7 mouse cellular contexts compared by ENCODE assay signal in the genomic region with DNA sequence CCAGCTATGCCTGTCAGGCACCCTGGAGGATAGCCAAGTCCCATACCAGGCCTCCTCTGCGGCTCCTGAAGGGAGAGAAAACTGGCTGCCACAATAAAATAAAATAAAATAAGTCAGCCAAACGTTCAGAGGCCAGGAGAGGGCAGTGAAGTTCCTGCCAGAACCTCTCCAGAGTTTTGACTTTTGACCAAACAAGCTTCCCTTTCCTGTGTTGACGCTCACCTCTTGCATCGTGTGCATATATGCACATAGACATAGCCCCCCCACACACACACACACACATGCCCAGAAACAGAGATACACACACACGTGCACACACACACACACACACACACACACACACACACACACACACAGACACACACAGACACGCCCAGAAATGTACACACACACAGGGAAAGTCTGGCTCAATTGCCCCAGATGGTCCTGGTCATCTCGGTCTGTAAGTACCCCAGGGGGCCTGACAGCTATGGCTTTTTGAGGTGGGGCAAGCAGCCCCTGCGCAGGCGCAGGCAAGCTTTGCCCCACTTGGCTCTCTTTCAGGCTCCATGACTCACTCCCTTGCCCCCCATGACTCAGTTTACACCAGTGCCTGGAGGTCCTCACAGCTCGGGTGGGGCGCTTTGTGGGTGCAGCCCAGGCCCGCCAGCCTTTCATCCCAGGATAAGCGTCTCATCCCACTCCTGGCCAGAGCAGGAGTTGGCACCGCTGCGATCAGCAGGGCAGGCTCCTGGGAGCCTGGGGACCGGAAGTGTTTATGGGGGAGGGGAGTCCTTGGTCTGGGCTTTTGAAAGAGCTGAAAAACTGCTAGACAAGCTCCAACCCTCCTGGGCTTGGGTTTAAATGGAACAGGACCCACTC. TPM values are rescaled to one million over a fixed set of nuclear protein-coding genes. Genes with fewer than 3 reads are reported as not detected.
A peak's percentile ranks its signal among the peaks of the same experiment; 100 is the strongest.
DNase-seq lines count a peak whose midpoint lies in the region; ATAC-seq and TF ChIP-seq lines count a peak whose summit lies in the region.

No protein-coding gene starts in this region.

- 0 out of 2 replicates have a peak, but pooled peaks cover 6% of the 10 kb centered on the region for H3K27me3 ChIP-seq in forebrain, embryonic 13.5 days
- no peaks in the 10 kb centered on the region; the same call in 1 of the 2 replicates for H3K27me3 ChIP-seq in hindbrain, embryonic 16.5 days (replicated peaks; ENCODE audit: control insufficient read depth, insufficient read depth, low read length)
- no peaks in the 10 kb centered on the region; the same call in 1 of the 2 replicates for H3K27me3 ChIP-seq in liver, embryonic 13.5 days

- H3K36me3 ChIP-seq in ES-E14 (ENCODE audit: control insufficient read depth, insufficient read depth, low read length, poor library complexity, severe bottlenecking) = no peaks in the 10 kb centered on the region
- H3K36me3 ChIP-seq in forebrain, embryonic 13.5 days (ENCODE audit: poor library complexity, severe bottlenecking) = peaks cover 3% of the 10 kb centered on the region; the same call in 1 of the 2 replicates
- no peaks in the 10 kb centered on the region for H3K36me3 ChIP-seq in hindbrain, embryonic 16.5 days (ENCODE audit: control insufficient read depth, insufficient read depth, low read length)
- H3K36me3 ChIP-seq in liver, embryonic 13.5 days = no peaks in the 10 kb centered on the region

- in situ Hi-C loops in ES-E14 (cut with MboI; ENCODE audit: low sequenced_read_pairs in 2 of 2, unreplicated experiment in 2 of 2) = no loop called here

- peaks cover 3 to 8% of the 10 kb centered on the region in 2 experiments; a peak in 3 of 4 replicates for H3K4me1 ChIP-seq in ES-E14 (ENCODE audit: control insufficient read depth in 2 of 2, insufficient read depth in 2 of 2, low read length in 2 of 2, poor library complexity in 1 of 2)
- peaks cover 7% of the 10 kb centered on the region for H3K4me1 ChIP-seq in forebrain, embryonic 13.5 days
- peaks cover 11% of the 10 kb centered on the region for H3K4me1 ChIP-seq in hindbrain, embryonic 16.5 days (ENCODE audit: control insufficient read depth, insufficient read depth, low read depth, low read length)
- peaks cover 20% of the 10 kb centered on the region for H3K4me1 ChIP-seq in liver, embryonic 13.5 days (replicated peaks)

- no peak for DNase-seq in ES-E14 (ENCODE audit: low read depth, low spot score)
- peak; percentile 64 to 78 for DNase-seq in adrenal gland, postnatal 36 days
- no peak for DNase-seq in liver, embryonic 13.5 days
- DNase-seq in natural killer cell, adult 2 months (ENCODE audit: low spot score in 2 of 2) = peak; percentile 45 to 46
- no peak for DNase-seq in frontal cortex, adult 2 months (ENCODE audit: extremely low spot score in 1 of 2, low spot score in 1 of 2)

- no peak for ATAC-seq in forebrain, embryonic 13.5 days
- peak; percentile 50 for ATAC-seq in hindbrain, embryonic 16.5 days
- peak; percentile 60 for ATAC-seq in liver, embryonic 13.5 days (ENCODE audit: low read depth)

- H3K9me3 ChIP-seq in ES-E14 (ENCODE audit: control insufficient read depth, insufficient read depth, low read depth, low read length) = no peaks in the 10 kb centered on the region
- no peaks in the 10 kb centered on the region for H3K9me3 ChIP-seq in forebrain, embryonic 13.5 days (replicated peaks)
- no peaks in the 10 kb centered on the region for H3K9me3 ChIP-seq in hindbrain, embryonic 16.5 days (ENCODE audit: control insufficient read depth, low read length)
- H3K9me3 ChIP-seq in liver, embryonic 13.5 days (replicated peaks) = no peaks in the 10 kb centered on the region

- 16% methylated on average over 16 of the region's 16 CpGs for WGBS in forebrain, embryonic 13.5 days
- 11% methylated on average over 16 of the region's 16 CpGs for WGBS in hindbrain, embryonic 16.5 days
- 5% methylated on average over 16 of the region's 16 CpGs for WGBS in liver, embryonic 13.5 days (ENCODE audit: insufficient replicate concordance)

- peak overlapping the region; percentile 51 for H3K4me2 ChIP-seq in forebrain, embryonic 13.5 days
- peak overlapping the region; percentile 55 for H3K4me2 ChIP-seq in hindbrain, embryonic 16.5 days (ENCODE audit: low read length)
- H3K4me2 ChIP-seq in liver, embryonic 13.5 days = peak overlapping the region; percentile 79

- H3K4me3 ChIP-seq in ES-E14 (ENCODE audit: insufficient read depth in 1 of 2, low read depth in 1 of 2, low read length in 2 of 2, poor library complexity in 1 of 2, severe bottlenecking in 1 of 2) = peak overlapping the region; percentile 44 to 53
- 0 out of 2 replicates have a peak overlapping the region, but pooled peaks have one; percentile 12 for H3K4me3 ChIP-seq in forebrain, embryonic 13.5 days
- peak overlapping the region; percentile 27; the same call in 1 of the 2 replicates for H3K4me3 ChIP-seq in hindbrain, embryonic 16.5 days (ENCODE audit: low read length)
- peak overlapping the region; percentile 51 for H3K4me3 ChIP-seq in liver, embryonic 13.5 days (replicated peaks)

- H3K9ac ChIP-seq in ES-E14 (ENCODE audit: insufficient read depth, low read depth, low read length, poor library complexity, severe bottlenecking) = peak overlapping the region; percentile 55
- peak overlapping the region; percentile 50 for H3K9ac ChIP-seq in forebrain, embryonic 13.5 days
- peak overlapping the region; percentile 59 for H3K9ac ChIP-seq in hindbrain, embryonic 16.5 days (ENCODE audit: low read depth, low read length)
- H3K9ac ChIP-seq in liver, embryonic 13.5 days = peak overlapping the region; percentile 60

- H3K27ac ChIP-seq in ES-E14 (ENCODE audit: insufficient read depth, low read depth, low read length, poor library complexity, severe bottlenecking) = no peak overlapping the region
- H3K27ac ChIP-seq in forebrain, embryonic 13.5 days = no peak overlapping the region
- peak overlapping the region; percentile 34; the same call in 1 of the 2 replicates for H3K27ac ChIP-seq in hindbrain, embryonic 16.5 days (ENCODE audit: low read depth, low read length)
- peak overlapping the region; percentile 60 for H3K27ac ChIP-seq in liver, embryonic 13.5 days

TF ChIP-seq in ES-E14, 5 proteins besides CTCF, POLR2A, EP300 and RAD21:
- TF ChIP-seq CHD2 (IDR thresholded peaks at IDR 0.05; ENCODE audit: low read depth, low read length) (no peak), MAFK (IDR thresholded peaks at IDR 0.05; ENCODE audit: insufficient read depth, low read depth, low read length) (no peak), HCFC1 (IDR thresholded peaks at IDR 0.05; ENCODE audit: borderline replicate concordance, insufficient read depth, low read length) (no peak), ZC3H11A (IDR thresholded peaks at IDR 0.05; ENCODE audit: borderline replicate concordance, low read depth, low read length) (no peak), ZNF384 (IDR thresholded peaks at IDR 0.05; ENCODE audit: low read depth, low read length) (no peak)

RNA-seq across cellular contexts. Expression of gene AI837181, which starts 8.3 kb away (rescaled TPM):
- 13.8 and 13.9 TPM in 2 replicates for total RNA-seq in ES-E14 (2012; rRNA removed)
- 10 to 100 TPM; 43.7 to 50.6 TPM for total RNA-seq in adrenal gland, postnatal 36 days (2021)
- polyA plus RNA-seq in forebrain, embryonic 13.5 days (2015; fragmentation: Nextera tagmentation; extraction: Ambion mirVana) = 40.6 and 44.4 TPM in 2 replicates
- polyA plus RNA-seq in hindbrain, embryonic 16.5 days (2015; fragmentation: Nextera tagmentation; extraction: Ambion mirVana) = 38.5 and 72.7 TPM in 2 replicates
- polyA plus RNA-seq in liver, embryonic 13.5 days (2015; fragmentation: Nextera tagmentation; extraction: Ambion mirVana) = 18.0 and 19.0 TPM in 2 replicates
- 94.3 and 95.0 TPM in 2 replicates for polyA plus RNA-seq in frontal cortex, adult 2 months (2012; rRNA removed)

RNA-seq across cellular contexts. Expression of gene Drap1, which starts 8.4 kb away (rescaled TPM):
- total RNA-seq in ES-E14 (2012; rRNA removed) = 121 and 124 TPM in 2 replicates
- 100 to 1,000 TPM; 250 to 263 TPM for total RNA-seq in adrenal gland, postnatal 36 days (2021)
- polyA plus RNA-seq in forebrain, embryonic 13.5 days (2015; fragmentation: Nextera tagmentation; extraction: Ambion mirVana) = 291 and 298 TPM in 2 replicates
- polyA plus RNA-seq in hindbrain, embryonic 16.5 days (2015; fragmentation: Nextera tagmentation; extraction: Ambion mirVana) = 301 and 318 TPM in 2 replicates
- polyA plus RNA-seq in liver, embryonic 13.5 days (2015; fragmentation: Nextera tagmentation; extraction: Ambion mirVana) = 90.0 and 94.5 TPM in 2 replicates
- 305 and 342 TPM in 2 replicates for polyA plus RNA-seq in frontal cortex, adult 2 months (2012; rRNA removed)

RNA-seq across cellular contexts. Expression of gene Fosl1, which starts 14.1 kb away (rescaled TPM):
- total RNA-seq in ES-E14 (2012; rRNA removed) = 1.0 and 3.0 TPM in 2 replicates
- total RNA-seq in adrenal gland, postnatal 36 days (2021) = 1 to 10 TPM in 1 of 2 experiments, not detected in 1; 5.3 TPM
- not detected in 2 replicates for polyA plus RNA-seq in forebrain, embryonic 13.5 days (2015; fragmentation: Nextera tagmentation; extraction: Ambion mirVana)
- polyA plus RNA-seq in hindbrain, embryonic 16.5 days (2015; fragmentation: Nextera tagmentation; extraction: Ambion mirVana) = not detected in 2 replicates
- polyA plus RNA-seq in liver, embryonic 13.5 days (2015; fragmentation: Nextera tagmentation; extraction: Ambion mirVana) = not detected in 2 replicates
- polyA plus RNA-seq in frontal cortex, adult 2 months (2012; rRNA removed) = 0.06 and 0.19 TPM in 2 replicates

RNA-seq across cellular contexts. Expression of gene Ccdc85b, which starts 24.5 kb away (rescaled TPM):
- total RNA-seq in ES-E14 (2012; rRNA removed) = 4.9 and 5.4 TPM in 2 replicates
- 1 to 10 TPM; 7.9 to 8.3 TPM for total RNA-seq in adrenal gland, postnatal 36 days (2021)
- polyA plus RNA-seq in forebrain, embryonic 13.5 days (2015; fragmentation: Nextera tagmentation; extraction: Ambion mirVana) = 6.5 and 7.1 TPM in 2 replicates
- 11.4 and 12.4 TPM in 2 replicates for polyA plus RNA-seq in hindbrain, embryonic 16.5 days (2015; fragmentation: Nextera tagmentation; extraction: Ambion mirVana)
- 2.0 and 2.1 TPM in 2 replicates for polyA plus RNA-seq in liver, embryonic 13.5 days (2015; fragmentation: Nextera tagmentation; extraction: Ambion mirVana)
- polyA plus RNA-seq in frontal cortex, adult 2 months (2012; rRNA removed) = 22.4 and 24.7 TPM in 2 replicates

RNA-seq across cellular contexts. Expression of gene Fibp, which starts 27.2 kb away (rescaled TPM):
- total RNA-seq in ES-E14 (2012; rRNA removed) = 52.4 and 62.0 TPM in 2 replicates
- total RNA-seq in adrenal gland, postnatal 36 days (2021) = 10 to 100 TPM; 89.1 to 95.3 TPM
- 153 and 155 TPM in 2 replicates for polyA plus RNA-seq in forebrain, embryonic 13.5 days (2015; fragmentation: Nextera tagmentation; extraction: Ambion mirVana)
- polyA plus RNA-seq in hindbrain, embryonic 16.5 days (2015; fragmentation: Nextera tagmentation; extraction: Ambion mirVana) = 147 and 153 TPM in 2 replicates
- 34.0 and 34.7 TPM in 2 replicates for polyA plus RNA-seq in liver, embryonic 13.5 days (2015; fragmentation: Nextera tagmentation; extraction: Ambion mirVana)
- 130 and 142 TPM in 2 replicates for polyA plus RNA-seq in frontal cortex, adult 2 months (2012; rRNA removed)

Comparison
In these comparisons a context has a peak if more than half of its experiments do, and no peak if none do; other contexts are left out.
1. DNase-seq: peak in adrenal gland, postnatal 36 days (2 of 2) and natural killer cell, adult 2 months (2 of 2); none in ES-E14 (single experiment), liver, embryonic 13.5 days (single experiment) and frontal cortex, adult 2 months (0 of 2).
2. H3K27ac ChIP-seq: peak in hindbrain, embryonic 16.5 days (single experiment) and liver, embryonic 13.5 days (single experiment); none in ES-E14 (single experiment) and forebrain, embryonic 13.5 days (single experiment).
3. Peak in every context shown above with its lines, with median percentiles within 50 percentile points of each other: H3K4me3 ChIP-seq, H3K9ac ChIP-seq and H3K4me2 ChIP-seq.